Mouse (Mus musculus) heart, postnatal 0 days (tissue): Measurements from ENCODE around the gene Mdm1. TPM values are rescaled to one million over a fixed set of nuclear protein-coding genes. Genes with fewer than 3 reads are reported as not detected.
"Not testable (repeated sequence)": the region's sequence is repeated elsewhere in the genome, so short reads cannot be mapped to it uniquely, and the experiment has no call there.

Experiments used
- ATAC-seq: fragments of 200-750 bp; cut with Nextera tagmentation; 2 replicates; pipeline ENCODE4 v1.8.0; 2017; ENCODE audit warnings: low read depth, moderate number of reproducible peaks, moderate library complexity; ENCODE audit not compliant: insufficient read depth
- DNase-seq: peaks from one replicate; pipeline ENCODE4 v3.0.0-alpha.2; 2016; ENCODE audit warnings: low spot score
- H3K27ac ChIP-seq: fragments of 300-500 bp; sonication (generic); 2 replicates; pipeline ENCODE4 v1.5.1; 2014; ENCODE audit warnings: low read depth, mild to moderate bottlenecking
- H3K27me3 ChIP-seq: fragments of 300-500 bp; sonication (generic); 2 replicates; pipeline ENCODE4 v1.6.1; 2014; ENCODE audit warnings: low read length, mixed read lengths; ENCODE audit not compliant: control insufficient read depth, insufficient read depth
- H3K36me3 ChIP-seq: fragments of 300-500 bp; sonication (generic); replicated peaks from 2 replicates; pipeline ENCODE4 v1.6.1; 2014; ENCODE audit warnings: low read length, mixed read lengths; ENCODE audit not compliant: control insufficient read depth, insufficient read depth
- H3K4me1 ChIP-seq: fragments of 300-500 bp; sonication (generic); 2 replicates; pipeline ENCODE4 v1.6.1; 2014; ENCODE audit warnings: antibody characterized with exemption; ENCODE audit not compliant: control insufficient read depth, insufficient read depth
- H3K4me2 ChIP-seq: fragments of 300-500 bp; sonication (generic); 2 replicates; pipeline ENCODE4 v1.6.1; 2014; ENCODE audit warnings: low read depth, mild to moderate bottlenecking, low read length, moderate library complexity
- H3K4me3 ChIP-seq: fragments of 300-500 bp; sonication (generic); 2 replicates; pipeline ENCODE4 v1.5.1; 2014; ENCODE audit warnings: low read depth, low read length
- H3K9ac ChIP-seq: fragments of 300-500 bp; sonication (generic); replicated peaks from 2 replicates; pipeline ENCODE4 v1.6.1; 2014; ENCODE audit warnings: low read depth, low read length, mixed read lengths
- H3K9me3 ChIP-seq: fragments of 300-500 bp; sonication (generic); replicated peaks from 2 replicates; pipeline ENCODE4 v1.6.1; 2016; ENCODE audit warnings: low read length; ENCODE audit not compliant: control insufficient read depth
- CTCF ChIP-seq: IDR thresholded peaks from 2 replicates; pipeline ENCODE4 v1.5.1; 2016; ENCODE audit warnings: antibody characterized with exemption, control low read depth, low read depth
- EP300 ChIP-seq: IDR thresholded peaks from 2 replicates; pipeline ENCODE4 v1.6.1; 2016; ENCODE audit warnings: antibody characterized with exemption, low read depth
- WGBS: fragments of 180-500 bp; shearing (Covaris S2); extraction: QIAGEN DNeasy Blood & Tissue Kit; methylation state at CpG from one replicate; pipeline ENCODE4 v1.1.7; 2014; 5-methylcytosine and 5-hydroxymethylcytosine counted together
- polyA plus RNA-seq: library from polyadenylated mRNA; unstranded; fragments of >200 nt; fragmentation: Nextera tagmentation; extraction: Ambion mirVana; gene quantifications from 2 replicates; pipeline ENCODE4 v1.2.1, GENCODE M21; 2015
- total RNA-seq: library from RNA; depleted of rRNA; stranded (reverse); fragments of >200 nt; gene quantifications from 2 replicates; pipeline ENCODE4 v1.2.3, GENCODE M21; 2014; ENCODE audit warnings: low replicate concordance

Mdm1 gene
- total and polyA plus RNA-seq, 2 experiments from 2014 or later = 8.0 to 8.9 TPM

- Histone ChIP-seq H3K4me3 (no peak overlapping the region), H3K4me1 (no peaks in the 10 kb centered on the region), H3K9me3 (no peaks in the 10 kb centered on the region), H3K9ac (no peak overlapping the region), H3K36me3 (peaks cover 28% of the 10 kb centered on the region), H3K27me3 (no peaks in the 10 kb centered on the region), H3K4me2 (no peak overlapping the region), H3K27ac (no peak overlapping the region)
- DNase-seq (peak; percentile 20), ATAC-seq (no peak)
- no peak for TF ChIP-seq EP300
- peak; percentile 39 for TF ChIP-seq CTCF
Measured at GRCm38 (mm10) chr10:118155932-118156331, 14.3 kb downstream of the Mdm1 start.

GRCm38 (mm10) chr10:118161131-118161530, 19.5 kb downstream of the Mdm1 start:
- no peak overlapping the region for H3K9ac ChIP-seq
- TF ChIP-seq CTCF (no peak), EP300 (no peak)
- ATAC-seq (no peak), DNase-seq (no peak)
- no peak overlapping the region for H3K4me3 ChIP-seq
- no peak overlapping the region for H3K4me2 ChIP-seq
- no peaks in the 10 kb centered on the region for H3K27me3 ChIP-seq
- no peaks in the 10 kb centered on the region for H3K9me3 ChIP-seq
- no peak overlapping the region for H3K27ac ChIP-seq
- H3K4me1 ChIP-seq = no peaks in the 10 kb centered on the region
- WGBS = 61% methylated on average over 2 of the region's 2 CpGs
- peaks cover 31% of the 10 kb centered on the region for H3K36me3 ChIP-seq

- Histone ChIP-seq H3K36me3 (peaks cover 11% of the 10 kb centered on the region; the same call in 1 of the 2 replicates), H3K4me2 (no peak overlapping the region), H3K27me3 (no peaks in the 10 kb centered on the region), H3K4me1 (no peaks in the 10 kb centered on the region), H3K9ac (no peak overlapping the region), H3K9me3 (no peaks in the 10 kb centered on the region), H3K4me3 (no peak overlapping the region), H3K27ac (no peak overlapping the region)
- 85% methylated on average over 12 of the region's 12 CpGs for WGBS
- ATAC-seq = no peak
- DNase-seq = no peak
- TF ChIP-seq CTCF (no peak), EP300 (no peak)
Measured at GRCm38 (mm10) chr10:118169212-118169611, 27.6 kb downstream of the Mdm1 start.

GRCm38 (mm10) chr10:118172416-118172815, 30.8 kb downstream of the Mdm1 start:
- WGBS = 73% methylated on average over 8 of the region's 8 CpGs
- Histone ChIP-seq H3K9me3 (no peaks in the 10 kb centered on the region), H3K27ac (no peak overlapping the region), H3K4me3 (no peak overlapping the region), H3K9ac (no peak overlapping the region), H3K27me3 (no peaks in the 10 kb centered on the region), H3K4me2 (no peak overlapping the region), H3K4me1 (no peaks in the 10 kb centered on the region), H3K36me3 (no peaks in the 10 kb centered on the region)
- ATAC-seq (no peak), DNase-seq (no peak)
- TF ChIP-seq EP300 (no peak), CTCF (no peak)

- DNase-seq = no peak
- WGBS = 92% methylated on average over 3 of the region's 3 CpGs
- TF ChIP-seq CTCF (no peak), EP300 (no peak)
- no peak overlapping the region for H3K4me2 ChIP-seq
- H3K27me3 ChIP-seq = no peaks in the 10 kb centered on the region
- no peaks in the 10 kb centered on the region for H3K36me3 ChIP-seq
- H3K27ac ChIP-seq = no peak overlapping the region
- no peaks in the 10 kb centered on the region for H3K9me3 ChIP-seq
- no peak for ATAC-seq
- no peaks in the 10 kb centered on the region for H3K4me1 ChIP-seq
- no peak overlapping the region for H3K4me3 ChIP-seq
- no peak overlapping the region for H3K9ac ChIP-seq
Measured at GRCm38 (mm10) chr10:118172876-118173275, 31.3 kb downstream of the Mdm1 start.

- not testable (repeated sequence) for H3K4me2 ChIP-seq, H3K4me3 ChIP-seq, DNase-seq, H3K27me3 ChIP-seq, H3K9me3 ChIP-seq, ATAC-seq, H3K27ac ChIP-seq, H3K36me3 ChIP-seq, H3K9ac ChIP-seq, H3K4me1 ChIP-seq
- 67% methylated on average over 4 of the region's 4 CpGs for WGBS
Measured at GRCm38 (mm10) chr10:118175542-118175941, 33.9 kb downstream of the Mdm1 start.
